Mouse (Mus musculus) liver, embryonic 15.5 days (tissue): ENCODE measurements at regions not wholly inside any gene's neighbourhood (a gene's known extent, or its start where the extent isn't known, plus 50 kb on each side); places are given as distances from the start of the nearest gene placed in this dataset.

Source experiments
- ATAC-seq: fragments of 200-750 bp; cut with Nextera tagmentation; 2 replicates; pipeline ENCODE4 v1.8.0; 2017; ENCODE audit warnings: moderate number of reproducible peaks, mild to moderate bottlenecking, moderate library complexity; ENCODE audit not compliant: insufficient read depth
- H3K27ac ChIP-seq: fragments of 300-500 bp; sonication (generic); replicated peaks from 2 replicates; pipeline ENCODE4 v1.5.1; 2015; ENCODE audit warnings: mild to moderate bottlenecking, inconsistent platforms
- H3K27me3 ChIP-seq: fragments of 300-500 bp; sonication (generic); 2 replicates; pipeline ENCODE4 v1.6.1; 2015; ENCODE audit warnings: mild to moderate bottlenecking, inconsistent platforms
- H3K36me3 ChIP-seq: fragments of 300-500 bp; sonication (generic); replicated peaks from 2 replicates; pipeline ENCODE4 v1.6.1; 2015; ENCODE audit warnings: moderate library complexity, mild to moderate bottlenecking, inconsistent platforms
- H3K4me1 ChIP-seq: fragments of 300-500 bp; sonication (generic); replicated peaks from 2 replicates; pipeline ENCODE4 v1.6.1; 2015; ENCODE audit warnings: inconsistent platforms
- H3K4me2 ChIP-seq: fragments of 300-500 bp; sonication (generic); 2 replicates; pipeline ENCODE4 v1.6.1; 2015; ENCODE audit warnings: moderate library complexity, mild to moderate bottlenecking, inconsistent platforms
- H3K4me3 ChIP-seq: fragments of 300-500 bp; sonication (generic); replicated peaks from 2 replicates; pipeline ENCODE4 v1.5.1; 2015; ENCODE audit warnings: mild to moderate bottlenecking, inconsistent platforms
- H3K9ac ChIP-seq: fragments of 300-500 bp; sonication (generic); 2 replicates; pipeline ENCODE4 v1.6.1; 2015; ENCODE audit warnings: moderate library complexity, mild to moderate bottlenecking, inconsistent platforms
- H3K9me3 ChIP-seq: fragments of 300-500 bp; sonication (generic); replicated peaks from 2 replicates; pipeline ENCODE4 v1.6.1; 2016; ENCODE audit warnings: inconsistent platforms
- WGBS: fragments of 180-500 bp; shearing (Covaris S2); methylation state at CpG from one replicate; pipeline ENCODE4 v1.1.7; 2015; ENCODE audit warnings: mixed read lengths; ENCODE audit not compliant: insufficient replicate concordance; 5-methylcytosine and 5-hydroxymethylcytosine counted together

DNA sequence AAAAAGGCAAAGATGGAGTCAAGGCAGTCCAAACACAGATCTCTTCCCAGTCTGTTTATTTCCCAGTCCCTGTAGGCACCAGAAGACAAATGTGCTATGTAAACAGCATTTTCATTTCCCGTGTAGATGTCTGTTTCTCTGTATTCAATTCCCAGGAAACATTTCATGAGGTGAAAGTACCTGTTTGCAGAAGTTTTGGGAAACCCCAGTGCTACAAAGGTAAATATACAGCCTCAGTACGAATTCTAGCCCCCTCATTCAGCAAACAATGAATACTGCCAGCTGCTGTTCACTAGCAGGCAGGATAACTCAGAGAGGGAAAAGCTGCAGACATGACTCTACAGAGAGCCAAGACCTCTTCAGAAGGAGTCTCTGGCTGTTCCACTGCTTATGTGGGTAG, 176.4 kb upstream of the Fam19a1 start:
- Histone ChIP-seq H3K9ac (no peak overlapping the region), H3K27me3 (no peaks in the 10 kb centered on the region), H3K4me1 (no peaks in the 10 kb centered on the region), H3K4me2 (no peak overlapping the region), H3K36me3 (no peaks in the 10 kb centered on the region), H3K27ac (peak overlapping the region; percentile 59), H3K9me3 (no peaks in the 10 kb centered on the region), H3K4me3 (no peak overlapping the region)
- WGBS: 26% methylated on average over 2 of the region's 2 CpGs
- ATAC-seq: peak; percentile 52

DNA sequence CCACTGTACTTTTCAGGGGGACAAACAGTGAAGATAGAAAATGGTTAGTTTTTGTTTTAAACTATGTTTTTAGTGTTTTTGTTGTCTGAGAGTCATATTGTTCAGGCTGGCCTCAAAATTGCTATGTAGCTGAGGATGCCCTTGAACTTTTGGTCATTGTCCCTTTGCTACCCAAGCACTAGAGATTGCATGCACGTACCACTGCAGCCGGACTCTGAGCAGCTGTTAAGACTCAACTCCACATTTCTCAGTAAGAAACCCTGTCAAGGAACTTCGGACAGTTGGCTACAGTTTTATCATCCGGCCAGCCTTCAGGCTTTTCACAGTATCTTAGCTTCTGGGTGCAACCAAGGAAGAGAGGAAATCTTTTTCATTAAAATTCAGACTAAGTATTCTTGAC, 173.9 kb upstream of the Fam19a1 start:
- no peak overlapping the region for H3K9ac ChIP-seq
- H3K27me3 ChIP-seq: no peaks in the 10 kb centered on the region
- no peak overlapping the region for H3K27ac ChIP-seq
- H3K9me3 ChIP-seq: no peaks in the 10 kb centered on the region
- no peak overlapping the region for H3K4me2 ChIP-seq
- no peaks in the 10 kb centered on the region for H3K4me1 ChIP-seq
- ATAC-seq: no peak
- H3K4me3 ChIP-seq: no peak overlapping the region
- no peaks in the 10 kb centered on the region for H3K36me3 ChIP-seq
- WGBS: 49% methylated on average over 4 of the region's 4 CpGs

DNA sequence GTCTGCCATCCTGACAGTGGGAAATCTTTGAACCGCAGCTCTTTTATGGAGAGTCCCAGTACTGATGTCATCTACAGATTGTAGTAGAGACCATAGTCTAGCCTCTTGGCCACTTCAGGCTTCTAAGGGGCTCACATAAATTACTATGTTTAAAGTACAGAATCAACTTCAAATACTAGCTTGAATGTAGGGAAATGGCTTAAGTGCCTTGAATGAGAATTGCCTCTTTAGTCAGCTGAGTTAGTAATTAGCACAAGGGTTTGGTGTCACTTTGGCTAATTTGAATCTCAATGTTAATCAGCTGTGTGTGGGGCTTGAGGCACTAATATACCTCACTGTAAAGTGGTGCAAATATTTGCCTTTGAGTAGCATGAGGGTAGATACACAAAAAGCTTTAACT, 152.2 kb upstream of the Fam19a1 start:
- no peak for ATAC-seq
- H3K27ac ChIP-seq: no peak overlapping the region
- no peaks in the 10 kb centered on the region for H3K9me3 ChIP-seq
- no peaks in the 10 kb centered on the region for H3K4me1 ChIP-seq
- no peak overlapping the region for H3K4me3 ChIP-seq
- H3K4me2 ChIP-seq: no peak overlapping the region
- H3K27me3 ChIP-seq: no peaks in the 10 kb centered on the region
- H3K36me3 ChIP-seq: no peaks in the 10 kb centered on the region
- H3K9ac ChIP-seq: no peak overlapping the region
- WGBS: 73% methylated on average over 1 of the region's 1 CpGs

DNA sequence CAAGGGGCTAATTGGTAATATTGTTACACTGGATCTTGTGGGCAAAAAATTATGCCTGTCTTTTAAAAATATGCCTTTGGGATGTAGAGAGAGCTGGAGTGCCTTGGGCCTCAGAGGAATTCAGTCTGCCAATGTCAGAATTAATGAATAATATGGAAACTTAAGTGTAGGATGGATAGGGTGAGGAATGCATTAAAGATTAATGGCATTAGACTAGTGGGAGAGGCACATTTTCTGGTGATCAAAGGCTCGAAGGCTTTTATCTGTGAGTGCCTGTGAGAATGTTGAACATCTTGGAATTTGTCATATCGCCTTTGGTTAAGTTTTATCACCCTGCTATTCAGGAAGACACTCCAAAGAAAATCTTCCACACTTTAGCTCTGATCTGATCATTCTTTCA, 146.7 kb upstream of the Fam19a1 start:
- H3K4me2 ChIP-seq: no peak overlapping the region
- ATAC-seq: no peak
- H3K27me3 ChIP-seq: no peaks in the 10 kb centered on the region
- H3K36me3 ChIP-seq: no peaks in the 10 kb centered on the region
- no peak overlapping the region for H3K9ac ChIP-seq
- no peak overlapping the region for H3K4me3 ChIP-seq
- H3K27ac ChIP-seq: no peak overlapping the region
- 23% methylated on average over 2 of the region's 2 CpGs for WGBS
- no peaks in the 10 kb centered on the region for H3K4me1 ChIP-seq
- H3K9me3 ChIP-seq: no peaks in the 10 kb centered on the region

DNA sequence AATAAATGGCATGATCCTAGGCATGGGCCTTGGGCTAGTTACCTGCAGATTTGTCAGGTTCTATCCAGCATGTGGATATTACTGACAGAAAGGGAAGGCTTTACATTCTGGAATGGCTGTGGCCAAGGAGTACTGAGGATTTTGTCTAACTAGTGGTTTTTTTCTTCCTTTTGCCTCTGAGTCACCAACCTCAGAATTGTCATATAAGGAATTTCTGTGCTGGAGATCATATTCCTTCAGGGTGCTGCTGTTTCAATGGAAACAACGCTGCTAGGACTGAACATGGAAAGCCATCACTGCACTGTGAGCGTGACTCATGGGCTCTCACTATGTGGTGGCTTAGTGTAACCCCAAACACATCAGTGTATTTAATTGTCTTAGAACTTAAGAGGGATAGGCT, 137.0 kb upstream of the Fam19a1 start:
- H3K9me3 ChIP-seq: no peaks in the 10 kb centered on the region
- H3K4me2 ChIP-seq: no peak overlapping the region
- no peaks in the 10 kb centered on the region for H3K27me3 ChIP-seq
- H3K27ac ChIP-seq: no peak overlapping the region
- H3K36me3 ChIP-seq: no peaks in the 10 kb centered on the region
- 59% methylated on average over 2 of the region's 2 CpGs for WGBS
- H3K9ac ChIP-seq: no peak overlapping the region
- H3K4me1 ChIP-seq: no peaks in the 10 kb centered on the region
- H3K4me3 ChIP-seq: no peak overlapping the region
- no peak for ATAC-seq

DNA sequence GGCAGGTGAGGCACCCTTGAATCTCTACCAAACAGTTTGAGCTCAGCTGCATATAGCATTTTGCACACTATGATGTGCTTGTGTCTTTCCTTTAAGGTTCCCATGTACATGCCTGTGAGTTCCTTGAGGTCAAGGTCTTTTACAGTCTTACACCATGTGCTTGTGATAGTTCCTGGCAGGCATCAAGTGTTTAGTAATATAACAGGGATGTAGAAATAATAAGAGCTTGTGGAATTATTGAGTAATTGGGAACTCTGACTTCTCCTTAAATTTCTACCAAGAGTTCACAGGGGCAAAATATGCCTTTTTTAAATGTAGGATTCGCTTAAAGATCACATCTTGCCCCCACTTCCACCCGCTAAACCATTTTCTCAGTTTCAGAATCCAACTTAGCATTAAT, 115.9 kb upstream of the Fam19a1 start:
- H3K27me3 ChIP-seq: no peaks in the 10 kb centered on the region
- WGBS: 45% methylated on average over 2 of the region's 2 CpGs
- H3K4me3 ChIP-seq: no peak overlapping the region
- H3K36me3 ChIP-seq: no peaks in the 10 kb centered on the region
- no peak overlapping the region for H3K27ac ChIP-seq
- H3K9me3 ChIP-seq: no peaks in the 10 kb centered on the region
- H3K9ac ChIP-seq: no peak overlapping the region
- ATAC-seq: no peak
- H3K4me1 ChIP-seq: no peaks in the 10 kb centered on the region
- no peak overlapping the region for H3K4me2 ChIP-seq

DNA sequence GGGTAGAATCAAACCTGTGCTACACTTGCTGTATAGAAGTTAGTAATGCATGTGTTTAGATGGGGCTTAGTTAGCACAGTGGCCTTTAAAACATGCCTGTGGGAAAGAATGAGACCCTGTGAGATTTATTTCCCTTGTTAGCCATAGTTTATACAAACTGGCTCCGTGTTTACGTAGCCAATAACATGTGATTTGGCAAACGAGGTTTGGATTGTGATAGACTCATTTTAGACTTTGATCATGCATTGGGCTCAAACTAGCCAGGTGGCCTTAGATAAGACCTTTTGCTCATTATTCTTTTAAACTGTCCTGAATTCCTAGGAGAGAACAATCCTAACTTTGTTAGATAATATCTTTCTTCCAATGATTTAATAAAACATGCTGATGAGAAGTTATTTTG, 115.2 kb upstream of the Fam19a1 start:
- WGBS: 60% methylated on average over 3 of the region's 3 CpGs

DNA sequence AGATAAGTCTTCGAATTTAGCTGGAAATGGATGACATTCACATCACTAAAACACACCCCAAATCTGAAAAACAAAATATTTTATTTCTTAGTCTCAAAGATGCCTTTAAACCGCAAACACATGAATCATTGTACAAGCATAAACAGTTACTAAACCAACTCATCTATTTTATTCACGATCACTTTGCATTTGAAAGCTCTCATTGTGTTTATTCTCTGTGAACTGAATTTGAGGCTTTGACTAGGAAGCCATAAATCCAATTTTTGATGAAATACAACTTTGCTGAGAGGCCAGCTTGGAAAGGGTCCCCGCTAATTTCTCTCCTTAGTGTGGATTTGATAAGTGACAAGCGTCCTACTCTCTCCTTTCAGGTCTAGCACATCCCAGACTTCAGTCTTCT, 113.5 kb upstream of the Fam19a1 start:
- no peak overlapping the region for H3K4me2 ChIP-seq

More for the DNA sequence above, 115.2 kb upstream of the Fam19a1 start:
- Histone ChIP-seq H3K27ac (no peak overlapping the region), H3K4me3 (no peak overlapping the region), H3K9ac (no peak overlapping the region), H3K4me1 (no peaks in the 10 kb centered on the region), H3K27me3 (no peaks in the 10 kb centered on the region), H3K36me3 (no peaks in the 10 kb centered on the region), H3K4me2 (no peak overlapping the region), H3K9me3 (no peaks in the 10 kb centered on the region)
- ATAC-seq: no peak

DNA sequence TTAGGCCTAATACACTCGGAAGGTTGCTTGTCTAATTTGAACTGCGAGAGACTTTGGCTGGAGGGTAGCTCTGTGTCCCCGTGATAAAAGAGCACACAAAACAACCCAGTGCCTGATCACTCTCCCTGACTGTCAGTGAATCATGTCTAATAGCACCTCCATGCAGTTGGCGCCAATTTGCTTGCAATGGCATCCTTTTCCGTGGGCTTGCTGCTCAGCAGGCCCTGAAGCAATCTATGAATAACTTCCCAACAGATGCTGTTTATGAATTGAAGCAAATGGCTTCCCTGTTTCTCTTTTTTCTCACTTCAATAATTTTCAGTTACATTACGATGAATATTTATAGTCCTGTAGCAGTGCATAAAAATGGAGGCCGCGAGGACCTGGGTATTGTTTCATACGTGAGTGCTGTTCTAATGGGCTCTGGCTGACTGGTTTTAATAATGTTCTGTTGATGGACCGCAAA, 112.9 kb upstream of the Fam19a1 start:
- Histone ChIP-seq H3K36me3 (no peaks in the 10 kb centered on the region), H3K9me3 (no peaks in the 10 kb centered on the region), H3K4me3 (no peak overlapping the region), H3K4me2 (no peak overlapping the region), H3K4me1 (no peaks in the 10 kb centered on the region), H3K27me3 (no peaks in the 10 kb centered on the region), H3K9ac (no peak overlapping the region), H3K27ac (no peak overlapping the region)
- WGBS: 72% methylated on average over 10 of the region's 10 CpGs
- ATAC-seq: no peak

More for the DNA sequence above, 113.5 kb upstream of the Fam19a1 start:
- Histone ChIP-seq H3K36me3 (no peaks in the 10 kb centered on the region), H3K9me3 (no peaks in the 10 kb centered on the region), H3K9ac (no peak overlapping the region), H3K4me3 (no peak overlapping the region), H3K4me1 (no peaks in the 10 kb centered on the region), H3K27ac (no peak overlapping the region), H3K27me3 (no peaks in the 10 kb centered on the region)
- ATAC-seq: no peak
- WGBS: 63% methylated on average over 5 of the region's 5 CpGs

DNA sequence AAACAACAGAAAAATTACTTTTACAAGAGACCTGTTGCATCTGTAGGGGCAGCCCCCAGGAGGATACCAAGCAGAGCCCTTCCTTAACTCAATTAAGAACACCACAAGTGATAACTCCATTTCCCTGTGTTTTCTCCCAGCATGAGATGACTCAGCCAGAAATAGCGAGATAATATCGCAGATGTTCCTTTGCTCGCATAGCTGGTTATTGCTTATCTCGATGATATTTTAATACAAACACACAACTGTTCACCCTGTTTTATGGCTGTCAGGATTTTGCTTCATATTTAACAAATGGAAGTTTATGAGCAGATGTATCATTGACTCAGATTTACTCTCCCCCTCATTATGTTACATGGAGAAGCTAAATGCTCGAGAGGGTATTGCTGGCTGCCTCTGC, 101.7 kb upstream of the Fam19a1 start:
- ATAC-seq: no peak
- Histone ChIP-seq H3K4me2 (no peak overlapping the region), H3K4me3 (no peak overlapping the region), H3K9me3 (no peaks in the 10 kb centered on the region), H3K9ac (no peak overlapping the region), H3K27ac (no peak overlapping the region), H3K27me3 (no peaks in the 10 kb centered on the region), H3K4me1 (no peaks in the 10 kb centered on the region), H3K36me3 (no peaks in the 10 kb centered on the region)
- WGBS: 66% methylated on average over 5 of the region's 5 CpGs

DNA sequence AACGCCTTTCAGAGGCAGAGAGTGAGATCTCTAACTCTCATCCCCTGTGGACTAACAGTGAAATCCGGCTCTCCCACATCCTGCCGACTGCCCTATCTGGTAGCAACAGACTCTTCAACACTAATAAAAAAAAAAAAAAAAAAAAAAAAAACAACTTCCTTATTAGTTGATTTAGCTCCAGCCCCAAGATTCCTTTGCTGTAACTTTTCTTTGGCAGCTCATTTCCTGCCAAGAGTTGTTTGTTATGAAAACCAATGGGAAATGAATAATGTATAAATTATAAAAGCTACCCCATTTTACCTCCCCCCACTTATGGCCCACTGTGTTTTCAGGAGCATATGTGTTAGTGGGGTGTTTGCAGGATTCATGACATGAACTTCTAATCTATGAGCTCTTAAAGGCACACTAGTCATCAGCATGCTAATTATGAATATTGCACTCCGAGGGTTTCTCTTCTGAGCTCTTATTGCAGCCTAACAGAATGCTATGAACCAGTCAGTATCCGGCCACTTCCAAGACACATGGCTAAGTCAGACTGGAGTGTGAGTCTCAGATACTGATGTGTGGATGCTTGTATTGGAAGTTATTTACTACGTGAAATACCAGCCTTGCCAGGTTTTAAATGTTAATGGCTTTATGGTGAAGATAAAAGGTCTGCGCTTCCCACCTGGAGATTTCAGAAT, 84.8 kb upstream of the Fam19a1 start:
- no peak overlapping the region for H3K27ac ChIP-seq
- no peak overlapping the region for H3K9ac ChIP-seq
- no peak overlapping the region for H3K4me3 ChIP-seq
- no peaks in the 10 kb centered on the region for H3K36me3 ChIP-seq
- no peaks in the 10 kb centered on the region for H3K27me3 ChIP-seq
- H3K4me2 ChIP-seq: no peak overlapping the region
- no peaks in the 10 kb centered on the region for H3K4me1 ChIP-seq
- no peaks in the 10 kb centered on the region for H3K9me3 ChIP-seq
- ATAC-seq: no peak
- WGBS: 34% methylated on average over 7 of the region's 7 CpGs

DNA sequence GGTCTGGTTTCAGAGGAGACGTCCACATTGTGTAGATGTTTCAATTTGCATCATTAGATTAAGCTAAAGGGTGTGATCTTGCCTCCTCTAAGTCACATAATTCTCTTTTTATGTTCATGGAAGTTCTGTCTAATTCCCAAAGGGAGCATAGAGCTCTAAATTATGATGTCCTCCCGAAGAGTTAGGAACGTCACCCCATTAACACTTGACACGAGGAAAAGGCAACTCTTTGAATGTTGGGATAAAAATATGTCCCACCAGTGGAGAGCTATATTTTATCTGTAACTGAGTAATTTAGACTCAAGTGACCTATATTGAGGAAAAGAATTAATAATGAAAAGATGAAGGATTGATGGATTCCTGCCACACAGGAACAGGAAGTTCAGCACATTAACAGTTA, 69.2 kb upstream of the Fam19a1 start:
- 57% methylated on average over 4 of the region's 4 CpGs for WGBS
- ATAC-seq: no peak
- Histone ChIP-seq H3K36me3 (no peaks in the 10 kb centered on the region), H3K9me3 (no peaks in the 10 kb centered on the region), H3K9ac (no peak overlapping the region), H3K27ac (no peak overlapping the region), H3K4me3 (no peak overlapping the region), H3K4me1 (no peaks in the 10 kb centered on the region), H3K27me3 (no peaks in the 10 kb centered on the region), H3K4me2 (no peak overlapping the region)
